Mouse (Mus musculus) midbrain, embryonic 10.5 days (tissue): ENCODE measurements around the gene Cwc22. TPM values are rescaled to one million over a fixed set of nuclear protein-coding genes. Genes with fewer than 3 reads are reported as not detected.
"Not testable (repeated sequence)": the region's sequence is repeated elsewhere in the genome, so short reads cannot be mapped to it uniquely, and the experiment has no call there.

Source experiments
- DNase-seq: peaks from one replicate; pipeline ENCODE4 v3.0.0-alpha.2; 2017; ENCODE audit warnings: low spot score
- H3K27ac ChIP-seq: fragments of 300-500 bp; sonication (generic); replicated peaks from 2 replicates; pipeline ENCODE4 v1.5.1; 2016; ENCODE audit warnings: mild to moderate bottlenecking
- H3K27me3 ChIP-seq: fragments of 300-500 bp; sonication (generic); 2 replicates; pipeline ENCODE4 v1.6.1; 2016; ENCODE audit warnings: low read depth, mild to moderate bottlenecking; ENCODE audit not compliant: poor library complexity, severe bottlenecking
- H3K36me3 ChIP-seq: fragments of 300-500 bp; sonication (generic); 2 replicates; pipeline ENCODE4 v1.6.1; 2016; ENCODE audit warnings: mild to moderate bottlenecking, moderate library complexity
- H3K4me1 ChIP-seq: fragments of 300-500 bp; sonication (generic); 2 replicates; pipeline ENCODE4 v1.6.1; 2016
- H3K4me3 ChIP-seq: fragments of 300-500 bp; sonication (generic); 2 replicates; pipeline ENCODE4 v1.5.1; 2016; ENCODE audit warnings: mild to moderate bottlenecking, moderate library complexity
- H3K9me3 ChIP-seq: fragments of 300-500 bp; sonication (generic); replicated peaks from 2 replicates; pipeline ENCODE4 v1.6.1; 2016; ENCODE audit warnings: mild to moderate bottlenecking
- WGBS: fragments of 180-500 bp; shearing (Covaris S2); methylation state at CpG from one replicate; pipeline ENCODE4 v1.1.7; 2016; 5-methylcytosine and 5-hydroxymethylcytosine counted together
- polyA plus RNA-seq: library from polyadenylated mRNA; unstranded; fragments of >200 nt; fragmentation: Nextera tagmentation; extraction: Ambion mirVana; gene quantifications from 2 replicates; pipeline ENCODE4 v1.2.1, GENCODE M21; 2016

Cwc22 gene
- polyA plus RNA-seq, 1 experiment from 2014 or later = 38.6 TPM

- no peak for DNase-seq
- Histone ChIP-seq H3K4me3 (no peak overlapping the region), H3K4me1 (no peaks in the 10 kb centered on the region), H3K9me3 (no peaks in the 10 kb centered on the region), H3K27ac (no peak overlapping the region), H3K27me3 (no peaks in the 10 kb centered on the region), H3K36me3 (peaks cover 95% of the 10 kb centered on the region)
- 95% methylated on average over 5 of the region's 5 CpGs for WGBS
Observed at GRCm38 (mm10) chr2:77900741-77901140, 45.4 kb downstream of the Cwc22 start.

- 89% methylated on average over 2 of the region's 2 CpGs for WGBS
Observed at GRCm38 (mm10) chr2:77900111-77900510, 46.1 kb downstream of the Cwc22 start.

GRCm38 (mm10) chr2:77898436-77898835 lies 47.7 kb downstream of the Cwc22 start:
- H3K36me3 ChIP-seq = peaks cover 93% of the 10 kb centered on the region
- H3K4me3 ChIP-seq = no peak overlapping the region
- WGBS = 97% methylated on average over 2 of the region's 2 CpGs
- H3K27me3 ChIP-seq = no peaks in the 10 kb centered on the region
- DNase-seq = no peak
- H3K4me1 ChIP-seq = no peaks in the 10 kb centered on the region
- H3K27ac ChIP-seq = no peak overlapping the region
- no peaks in the 10 kb centered on the region for H3K9me3 ChIP-seq

More at GRCm38 (mm10) chr2:77900111-77900510, 46.1 kb downstream of the Cwc22 start:
- Histone ChIP-seq H3K27ac (no peak overlapping the region), H3K9me3 (no peaks in the 10 kb centered on the region), H3K4me3 (no peak overlapping the region), H3K27me3 (no peaks in the 10 kb centered on the region), H3K36me3 (peaks cover 93% of the 10 kb centered on the region), H3K4me1 (no peaks in the 10 kb centered on the region)
- no peak for DNase-seq

GRCm38 (mm10) chr2:77897988-77898387 lies 48.2 kb downstream of the Cwc22 start:
- no peak overlapping the region for H3K4me3 ChIP-seq
- no peak for DNase-seq
- 94% methylated on average over 5 of the region's 5 CpGs for WGBS
- no peaks in the 10 kb centered on the region for H3K9me3 ChIP-seq
- H3K36me3 ChIP-seq = peaks cover 93% of the 10 kb centered on the region
- H3K27me3 ChIP-seq = no peaks in the 10 kb centered on the region
- H3K4me1 ChIP-seq = no peaks in the 10 kb centered on the region
- H3K27ac ChIP-seq = no peak overlapping the region

GRCm38 (mm10) chr2:77897558-77897899 lies 48.6 kb downstream of the Cwc22 start:
- Histone ChIP-seq H3K36me3 (peaks cover 93% of the 10 kb centered on the region), H3K4me1 (no peaks in the 10 kb centered on the region), H3K27ac (no peak overlapping the region), H3K27me3 (no peaks in the 10 kb centered on the region), H3K4me3 (no peak overlapping the region), H3K9me3 (no peaks in the 10 kb centered on the region)
- no peak for DNase-seq
- WGBS = 83% methylated on average over 3 of the region's 3 CpGs

GRCm38 (mm10) chr2:77896843-77897557 lies 49.2 kb downstream of the Cwc22 start:
- Histone ChIP-seq H3K4me1 (no peaks in the 10 kb centered on the region), H3K9me3 (no peaks in the 10 kb centered on the region), H3K27ac (no peak overlapping the region), H3K27me3 (no peaks in the 10 kb centered on the region), H3K4me3 (no peak overlapping the region), H3K36me3 (peaks cover 91% of the 10 kb centered on the region)
- no peak for DNase-seq
- WGBS = 96% methylated on average over 12 of the region's 12 CpGs

- not testable (repeated sequence) for H3K9me3 ChIP-seq, DNase-seq, H3K4me3 ChIP-seq, H3K27ac ChIP-seq, H3K4me1 ChIP-seq, H3K27me3 ChIP-seq
- H3K36me3 ChIP-seq = peaks cover 82% of the 10 kb centered on the region
- WGBS = 94% methylated on average over 16 of the region's 16 CpGs
Observed at GRCm38 (mm10) chr2:77895906-77896570, 50.1 kb downstream of the Cwc22 start.

GRCm38 (mm10) chr2:77894896-77895295 lies 51.3 kb downstream of the Cwc22 start:
- Histone ChIP-seq H3K4me1 (no peaks in the 10 kb centered on the region), H3K4me3 (no peak overlapping the region), H3K27ac (no peak overlapping the region), H3K27me3 (no peaks in the 10 kb centered on the region), H3K36me3 (peaks cover 73% of the 10 kb centered on the region), H3K9me3 (no peaks in the 10 kb centered on the region)
- 96% methylated on average over 8 of the region's 8 CpGs for WGBS
- no peak for DNase-seq

- no peaks in the 10 kb centered on the region for H3K27me3 ChIP-seq
- WGBS = 96% methylated on average over 8 of the region's 8 CpGs
- H3K4me3 ChIP-seq = no peak overlapping the region
- no peaks in the 10 kb centered on the region for H3K4me1 ChIP-seq
- no peaks in the 10 kb centered on the region for H3K9me3 ChIP-seq
- DNase-seq = no peak
- no peak overlapping the region for H3K27ac ChIP-seq
- H3K36me3 ChIP-seq = peaks cover 59% of the 10 kb centered on the region
Observed at GRCm38 (mm10) chr2:77893505-77893904, 52.7 kb downstream of the Cwc22 start.

- peaks cover 50% of the 10 kb centered on the region for H3K36me3 ChIP-seq
- DNase-seq = no peak
- H3K4me3 ChIP-seq = no peak overlapping the region
- 89% methylated on average over 4 of the region's 4 CpGs for WGBS
- H3K27ac ChIP-seq = no peak overlapping the region
- H3K27me3 ChIP-seq = no peaks in the 10 kb centered on the region
- no peaks in the 10 kb centered on the region for H3K4me1 ChIP-seq
- H3K9me3 ChIP-seq = no peaks in the 10 kb centered on the region
Observed at GRCm38 (mm10) chr2:77892573-77892972, 53.6 kb downstream of the Cwc22 start.

- Histone ChIP-seq H3K4me3 (no peak overlapping the region), H3K27ac (no peak overlapping the region), H3K4me1 (no peaks in the 10 kb centered on the region), H3K36me3 (peaks cover 35% of the 10 kb centered on the region), H3K27me3 (no peaks in the 10 kb centered on the region), H3K9me3 (no peaks in the 10 kb centered on the region)
- 94% methylated on average over 5 of the region's 5 CpGs for WGBS
- no peak for DNase-seq
Observed at GRCm38 (mm10) chr2:77890836-77891438, 55.2 kb downstream of the Cwc22 start.

GRCm38 (mm10) chr2:77889949-77890348 lies 56.2 kb downstream of the Cwc22 start:
- H3K27ac ChIP-seq = no peak overlapping the region
- no peak for DNase-seq
- H3K4me1 ChIP-seq = no peaks in the 10 kb centered on the region
- H3K9me3 ChIP-seq = no peaks in the 10 kb centered on the region
- no peaks in the 10 kb centered on the region for H3K27me3 ChIP-seq
- peaks cover 27% of the 10 kb centered on the region for H3K36me3 ChIP-seq
- H3K4me3 ChIP-seq = no peak overlapping the region
- 97% methylated on average over 6 of the region's 6 CpGs for WGBS

GRCm38 (mm10) chr2:77889401-77889800 lies 56.8 kb downstream of the Cwc22 start:
- Histone ChIP-seq H3K27ac (no peak overlapping the region), H3K9me3 (no peaks in the 10 kb centered on the region), H3K4me3 (no peak overlapping the region), H3K36me3 (peaks cover 22% of the 10 kb centered on the region), H3K27me3 (no peaks in the 10 kb centered on the region), H3K4me1 (no peaks in the 10 kb centered on the region)
- DNase-seq = no peak
- WGBS = 93% methylated on average over 5 of the region's 5 CpGs
